Mouse (Mus musculus) liver, postnatal 0 days (tissue): Measurements from ENCODE around the gene Cttn.

Source experiments
- CTCF ChIP-seq: sonication (generic); IDR thresholded peaks from 2 replicates; pipeline ENCODE4 v1.5.1; 2016; ENCODE audit warnings: antibody characterized with exemption, low read depth
- EP300 ChIP-seq: IDR thresholded peaks from 2 replicates; pipeline ENCODE4 v1.6.1; 2016; ENCODE audit warnings: antibody characterized with exemption, low read depth, mild to moderate bottlenecking

GRCm38 (mm10) chr7:144421478-144421877 is 49.3 kb downstream of the Cttn start:
- no peak for TF ChIP-seq EP300
- TF ChIP-seq CTCF = no peak
